Mouse (Mus musculus) MEL (cell line): Measurements from ENCODE around the gene Rnf32. TPM values are rescaled to one million over a fixed set of nuclear protein-coding genes. Genes with fewer than 3 reads are reported as not detected.

ENCODE experiments used
- DNase-seq: peaks from one replicate; pipeline ENCODE4 v3.0.0; 2011; ENCODE audit warnings: low read depth, low spot score
- H3K27ac ChIP-seq: 2 replicates; pipeline ENCODE4 v1.5.1; 2012; ENCODE audit warnings: low read depth, mild to moderate bottlenecking, control low read depth, low read length, moderate library complexity; ENCODE audit not compliant: control insufficient read depth
- H3K27me3 ChIP-seq, 2 experiments: fragments of 150-350 bp in 1 of 2; sonication (generic) in 1 of 2; 2 replicates each; pipeline ENCODE4 v1.6.1; 2012; ENCODE audit warnings: low read length in 2 of 2, mild to moderate bottlenecking in 2 of 2, improper control_type of control experiment in 1 of 2, moderate library complexity in 1 of 2; ENCODE audit not compliant: insufficient read depth in 2 of 2, control insufficient read depth in 1 of 2
- H3K36me3 ChIP-seq, 2 experiments: 2 replicates each; pipeline ENCODE4 v1.6.1; 2012 to 2014; ENCODE audit warnings: low read length in 2 of 2, improper control_type of control experiment in 1 of 2, inconsistent platforms in 1 of 2, mild to moderate bottlenecking in 1 of 2; ENCODE audit not compliant: insufficient read depth in 2 of 2, control insufficient read depth in 1 of 2
- H3K4me1 ChIP-seq, 2 experiments: fragments of 150-350 bp in 1 of 2; sonication (generic) in 1 of 2; 2 replicates each; pipeline ENCODE4 v1.6.1; 2012; ENCODE audit warnings: low read length in 2 of 2, improper control_type of control experiment in 1 of 2, mild to moderate bottlenecking in 1 of 2; ENCODE audit not compliant: insufficient read depth in 2 of 2, control insufficient read depth in 1 of 2
- H3K4me3 ChIP-seq, 2 experiments: fragments of 150-350 bp in 1 of 2; sonication (generic) in 1 of 2; 2 replicates each; pipeline ENCODE4 v1.5.1; 2012; ENCODE audit warnings: low read depth in 2 of 2, low read length in 2 of 2, mild to moderate bottlenecking in 2 of 2, moderate library complexity in 2 of 2, control low read depth in 1 of 2, improper control_type of control experiment in 1 of 2; ENCODE audit not compliant: control insufficient read depth in 1 of 2, insufficient read depth in 1 of 2
- H3K79me2 ChIP-seq: 2 replicates; pipeline ENCODE4 v1.6.1; 2012; ENCODE audit warnings: mild to moderate bottlenecking, low read length, moderate library complexity; ENCODE audit not compliant: control insufficient read depth, poor library complexity, insufficient read depth
- H3K9ac ChIP-seq: 2 replicates; pipeline ENCODE4 v1.6.1; 2012; ENCODE audit warnings: low read depth, mild to moderate bottlenecking, control low read depth, low read length, moderate library complexity; ENCODE audit not compliant: control insufficient read depth, poor library complexity, severe bottlenecking
- H3K9me3 ChIP-seq: fragments of 150-350 bp; sonication (generic); replicated peaks from 2 replicates; pipeline ENCODE4 v1.6.1; 2012; ENCODE audit warnings: mild to moderate bottlenecking, low read length, improper control_type of control experiment, moderate library complexity; ENCODE audit not compliant: insufficient read depth
- CHD2 ChIP-seq: IDR thresholded peaks from 2 replicates; pipeline ENCODE4 v1.6.1; 2011; ENCODE audit warnings: low read length, improper control_type of control experiment
- CTCF ChIP-seq, 3 experiments: IDR thresholded peaks in 2 of 3; conservative IDR thresholded peaks in 1 of 3; 2 replicates each; pipeline ENCODE4 v1.5.1; 2011 to 2012; ENCODE audit warnings: low read length in 3 of 3, low read depth in 2 of 3, mild to moderate bottlenecking in 2 of 3, improper control_type of control experiment in 1 of 3, inconsistent platforms in 1 of 3, mixed read lengths in 1 of 3, moderate library complexity in 1 of 3; ENCODE audit not compliant: control insufficient read depth in 1 of 3, insufficient read depth in 1 of 3, poor library complexity in 1 of 3, severe bottlenecking in 1 of 3
- E2F4 ChIP-seq: IDR thresholded peaks from 2 replicates; pipeline ENCODE4 v1.6.1; 2011; ENCODE audit warnings: low read depth, low read length, improper control_type of control experiment, borderline replicate concordance
- EP300 ChIP-seq, 2 experiments: IDR thresholded peaks; 2 replicates each; pipeline ENCODE4 v1.6.1; 2011; ENCODE audit warnings: improper control_type of control experiment in 2 of 2, low read length in 2 of 2, low read depth in 1 of 2, mild to moderate bottlenecking in 1 of 2
- ETS1 ChIP-seq: IDR thresholded peaks from 2 replicates; pipeline ENCODE4 v1.6.1; 2012; ENCODE audit warnings: low read depth, mild to moderate bottlenecking, inconsistent platforms, low read length, improper control_type of control experiment, moderate library complexity
- GABPA ChIP-seq: IDR thresholded peaks from 2 replicates; pipeline ENCODE4 v1.6.1; 2012; ENCODE audit warnings: low read depth, mild to moderate bottlenecking, inconsistent platforms, low read length, improper control_type of control experiment, moderate library complexity
- KAT2A ChIP-seq: conservative IDR thresholded peaks from 2 replicates; pipeline ENCODE4 v1.6.1; 2012; ENCODE audit warnings: low read depth, low read length, improper control_type of control experiment, inconsistent platforms
- MAX ChIP-seq: IDR thresholded peaks from 2 replicates; pipeline ENCODE4 v1.6.1; 2011; ENCODE audit warnings: low read length, improper control_type of control experiment
- MAZ ChIP-seq: IDR thresholded peaks from 2 replicates; pipeline ENCODE4 v1.6.1; 2012; ENCODE audit warnings: low read depth, mild to moderate bottlenecking, inconsistent platforms, low read length, improper control_type of control experiment
- MYB ChIP-seq: IDR thresholded peaks from 2 replicates; pipeline ENCODE4 v1.6.1; 2011; ENCODE audit warnings: mild to moderate bottlenecking, low read depth, low read length, improper control_type of control experiment
- NELFE ChIP-seq: IDR thresholded peaks from 2 replicates; pipeline ENCODE4 v1.6.1; 2011; ENCODE audit warnings: low read depth, low read length, improper control_type of control experiment
- POLR2A ChIP-seq, 2 experiments: IDR thresholded peaks; 2 replicates each; pipeline ENCODE4 v1.6.1; 2011 to 2012; ENCODE audit warnings: low read length in 2 of 2, mild to moderate bottlenecking in 2 of 2, control low read depth in 1 of 2, improper control_type of control experiment in 1 of 2, low read depth in 1 of 2, moderate library complexity in 1 of 2; ENCODE audit not compliant: control insufficient read depth in 1 of 2, insufficient read depth in 1 of 2, poor library complexity in 1 of 2
- RAD21 ChIP-seq: IDR thresholded peaks from 2 replicates; pipeline ENCODE4 v1.6.1; 2011; ENCODE audit warnings: mild to moderate bottlenecking, low read depth, low read length, improper control_type of control experiment
- TBP ChIP-seq: IDR thresholded peaks from 2 replicates; pipeline ENCODE4 v1.8.0; 2011; ENCODE audit warnings: low read depth, low read length, improper control_type of control experiment
- TCF12 ChIP-seq: IDR thresholded peaks from 2 replicates; pipeline ENCODE4 v1.6.1; 2014; ENCODE audit warnings: low read depth, mild to moderate bottlenecking, inconsistent platforms, low read length, improper control_type of control experiment, moderate library complexity
- UBTF ChIP-seq: IDR thresholded peaks from 2 replicates; pipeline ENCODE4 v1.6.1; 2012; ENCODE audit warnings: low read depth, mild to moderate bottlenecking, inconsistent platforms, low read length, improper control_type of control experiment, moderate library complexity, borderline replicate concordance; ENCODE audit not compliant: insufficient read depth
- ZC3H11A ChIP-seq: IDR thresholded peaks from 2 replicates; pipeline ENCODE4 v1.6.1; 2012; ENCODE audit warnings: low read depth, mild to moderate bottlenecking, inconsistent platforms, low read length, improper control_type of control experiment
- ZMIZ1 ChIP-seq: IDR thresholded peaks from 2 replicates; pipeline ENCODE4 v1.6.1; 2012; ENCODE audit warnings: low read depth, mild to moderate bottlenecking, inconsistent platforms, low read length, improper control_type of control experiment, moderate library complexity
- polyA plus RNA-seq, 2 experiments: library from polyadenylated mRNA; stranded (reverse) in 1 of 2; unstranded in 1 of 2; fragments of >175 nt in 1 of 2; fragments of >200 nt in 1 of 2; gene quantifications; 2 replicates each; pipeline versions ENCODE4 v1.2.1 to v1.2.4; 2012; ENCODE audit warnings: low replicate concordance in 2 of 2, low read depth in 1 of 2; ENCODE audit not compliant: insufficient read length in 2 of 2, insufficient read depth in 1 of 2, missing spikeins in 1 of 2
- total RNA-seq: library from RNA; depleted of rRNA; stranded (reverse); fragments of 300-350 nt; gene quantifications from 2 replicates; pipeline ENCODE4 v1.2.3, GENCODE M21; 2012

Rnf32 gene
- total and polyA plus RNA-seq, 3 experiments: not detected

DNA sequence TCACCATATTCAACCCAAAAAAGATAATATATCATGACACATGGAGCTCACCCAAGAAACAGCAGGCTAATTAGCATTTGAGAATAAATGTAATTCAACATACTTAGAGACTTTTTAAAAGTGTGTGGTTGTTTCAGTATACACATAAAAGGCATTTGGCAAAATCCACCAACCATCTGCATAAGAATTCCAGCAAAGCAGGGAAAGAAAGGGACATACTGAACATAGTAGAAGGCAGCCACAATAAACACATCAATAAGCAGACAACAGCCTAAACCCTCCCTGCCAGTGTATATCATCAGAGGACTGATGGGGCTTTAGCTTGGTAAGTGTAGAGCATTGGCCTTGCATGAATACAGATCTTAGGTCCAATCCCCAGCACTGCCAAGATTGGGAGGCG, 49.0 kb downstream of the Rnf32 start:
- H3K27me3 ChIP-seq: no peaks in the 10 kb centered on the region

DNA sequence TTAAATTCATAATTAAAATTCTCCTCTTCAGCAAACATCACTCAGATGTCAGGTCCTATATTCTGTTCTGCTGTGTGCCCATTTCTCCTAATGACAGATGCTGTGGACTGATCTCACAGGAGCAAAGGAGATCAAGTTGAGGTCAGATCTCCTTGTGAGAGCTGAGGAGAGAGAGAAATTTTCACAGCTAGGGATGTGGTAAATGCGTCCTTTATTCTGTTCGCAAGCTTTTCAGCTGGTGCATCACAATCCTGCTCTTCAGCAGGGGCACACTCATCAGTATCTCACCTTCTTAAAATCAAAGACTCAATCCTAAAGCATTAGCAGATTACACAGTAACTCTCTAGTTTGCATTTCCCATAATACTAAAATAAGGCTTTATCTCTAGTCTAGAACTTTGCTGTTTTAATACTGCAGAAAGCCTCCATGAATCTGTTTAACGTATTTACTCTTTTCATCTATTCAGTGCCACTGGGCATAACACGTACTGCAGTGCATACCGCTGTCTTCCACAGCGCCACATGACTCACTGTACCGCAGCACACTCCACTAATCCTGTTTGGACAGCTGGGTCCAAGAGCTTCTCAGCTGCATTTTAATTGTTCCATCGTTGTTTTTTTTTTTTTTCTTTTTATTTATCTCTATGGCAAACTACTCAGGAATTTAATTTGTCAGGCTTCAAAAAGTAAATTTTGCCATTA, 55.2 kb downstream of the Rnf32 start:
- TF ChIP-seq GABPA (no peak), KAT2A (no peak), NELFE (no peak), CHD2 (no peak), MAX (no peak), TBP (no peak), CTCF (IDR thresholded peaks at IDR 0.05 in 2 of 3, conservative IDR thresholded peaks at IDR 0.05 in 1 of 3; ENCODE audit: control insufficient read depth in 1 of 3, insufficient read depth in 1 of 3, low read depth in 2 of 3, low read length in 3 of 3, poor library complexity in 1 of 3, severe bottlenecking in 1 of 3) (no peak), POLR2A (IDR thresholded peaks at IDR 0.05; ENCODE audit: control insufficient read depth in 1 of 2, insufficient read depth in 1 of 2, low read depth in 1 of 2, low read length in 2 of 2, poor library complexity in 1 of 2) (no peak), EP300 (IDR thresholded peaks at IDR 0.05; ENCODE audit: low read depth in 1 of 2, low read length in 2 of 2) (no peak), MAZ (no peak), ZMIZ1 (no peak), UBTF (no peak), TCF12 (no peak), RAD21 (no peak), E2F4 (no peak), MYB (no peak), ZC3H11A (no peak)
- H3K9ac ChIP-seq: no peak overlapping the region

More for the DNA sequence above, 49.0 kb downstream of the Rnf32 start:
- H3K79me2 ChIP-seq: no peaks in the 10 kb centered on the region
- H3K4me1 ChIP-seq: no peaks in the 10 kb centered on the region
- no peaks in the 10 kb centered on the region for H3K9me3 ChIP-seq
- TF ChIP-seq ETS1: no peak
- no peak overlapping the region for H3K4me3 ChIP-seq
- H3K36me3 ChIP-seq: no peaks in the 10 kb centered on the region
- H3K27ac ChIP-seq: no peak overlapping the region
- no peak for DNase-seq
- no peak overlapping the region for H3K9ac ChIP-seq

More for the DNA sequence above, 55.2 kb downstream of the Rnf32 start:
- Histone ChIP-seq H3K79me2 (no peaks in the 10 kb centered on the region), H3K27me3 (no peaks in the 10 kb centered on the region), H3K36me3 (no peaks in the 10 kb centered on the region), H3K4me1 (no peaks in the 10 kb centered on the region), H3K4me3 (no peak overlapping the region), H3K27ac (no peak overlapping the region), H3K9me3 (no peaks in the 10 kb centered on the region)
- DNase-seq: no peak
